Mouse (Mus musculus) macrophage (primary cell): ENCODE measurements at regions not wholly inside any gene's neighbourhood (a gene's known extent, or its start where the extent isn't known, plus 50 kb on each side); places are given as distances from the start of the nearest gene placed in this dataset.

Source experiments
- H3K27ac ChIP-seq: fragments of 350-480 bp; formaldehyde crosslinking; 2 replicates; pipeline ENCODE4 v1.9.0; 2021
- H3K36me3 ChIP-seq: fragments of 350-480 bp; formaldehyde crosslinking; 2 replicates; pipeline ENCODE4 v1.9.0; 2021; ENCODE audit errors: inconsistent target
- H3K4me3 ChIP-seq: fragments of 350-480 bp; formaldehyde crosslinking; 2 replicates; pipeline ENCODE4 v1.9.0; 2021; ENCODE audit errors: inconsistent target
- H3K79me2 ChIP-seq: fragments of 350-480 bp; formaldehyde crosslinking; 2 replicates; pipeline ENCODE4 v1.9.0; 2021; ENCODE audit errors: inconsistent target
- WGBS: methylation state at CpG from one replicate; pipeline ENCODE4 v1.1.7; 2026; ENCODE audit warnings: inconsistent platforms; ENCODE audit not compliant: missing documents; 5-methylcytosine and 5-hydroxymethylcytosine counted together

- Histone ChIP-seq H3K4me3 (no peak overlapping the region), H3K36me3 (no peaks in the 10 kb centered on the region), H3K79me2 (no peaks in the 10 kb centered on the region), H3K27ac (no peak overlapping the region)
- 23% methylated on average over 5 of the region's 5 CpGs for WGBS
Measured at GRCm38 (mm10) chr10:111834280-111834679, 138.2 kb upstream of the Krr1 start.

GRCm38 (mm10) chr10:111834925-111835823 lies 137.3 kb upstream of the Krr1 start:
- Histone ChIP-seq H3K79me2 (no peaks in the 10 kb centered on the region), H3K27ac (no peak overlapping the region), H3K36me3 (no peaks in the 10 kb centered on the region), H3K4me3 (no peak overlapping the region)
- WGBS = 63% methylated on average over 11 of the region's 11 CpGs

- Histone ChIP-seq H3K79me2 (no peaks in the 10 kb centered on the region), H3K27ac (no peak overlapping the region), H3K4me3 (no peak overlapping the region), H3K36me3 (no peaks in the 10 kb centered on the region)
- WGBS = 60% methylated on average over 5 of the region's 5 CpGs
Measured at GRCm38 (mm10) chr10:111836191-111836590, 136.3 kb upstream of the Krr1 start.

- 23% methylated on average over 4 of the region's 4 CpGs for WGBS
- no peaks in the 10 kb centered on the region for H3K36me3 ChIP-seq
- no peak overlapping the region for H3K4me3 ChIP-seq
- H3K27ac ChIP-seq = no peak overlapping the region
- no peaks in the 10 kb centered on the region for H3K79me2 ChIP-seq
Measured at GRCm38 (mm10) chr10:111836802-111837201, 135.7 kb upstream of the Krr1 start.

GRCm38 (mm10) chr10:111842321-111842775 lies 130.1 kb upstream of the Krr1 start:
- WGBS = 92% methylated on average over 11 of the region's 11 CpGs
- Histone ChIP-seq H3K36me3 (no peaks in the 10 kb centered on the region), H3K4me3 (no peak overlapping the region), H3K27ac (no peak overlapping the region), H3K79me2 (no peaks in the 10 kb centered on the region)

- 38% methylated on average over 7 of the region's 7 CpGs for WGBS
- no peaks in the 10 kb centered on the region for H3K79me2 ChIP-seq
- H3K4me3 ChIP-seq = no peak overlapping the region
- H3K36me3 ChIP-seq = no peaks in the 10 kb centered on the region
- H3K27ac ChIP-seq = no peak overlapping the region
Measured at GRCm38 (mm10) chr10:111842896-111843295, 129.6 kb upstream of the Krr1 start.

- 48% methylated on average over 9 of the region's 9 CpGs for WGBS
- Histone ChIP-seq H3K79me2 (no peaks in the 10 kb centered on the region), H3K27ac (no peak overlapping the region), H3K36me3 (no peaks in the 10 kb centered on the region), H3K4me3 (no peak overlapping the region)
Measured at GRCm38 (mm10) chr10:111843301-111843700, 129.2 kb upstream of the Krr1 start.

GRCm38 (mm10) chr10:111844144-111844543 lies 128.3 kb upstream of the Krr1 start:
- Histone ChIP-seq H3K36me3 (no peaks in the 10 kb centered on the region), H3K79me2 (no peaks in the 10 kb centered on the region), H3K27ac (no peak overlapping the region), H3K4me3 (no peak overlapping the region)
- 97% methylated on average over 10 of the region's 10 CpGs for WGBS

- no peak overlapping the region for H3K27ac ChIP-seq
- H3K4me3 ChIP-seq = no peak overlapping the region
- H3K79me2 ChIP-seq = no peaks in the 10 kb centered on the region
- no peaks in the 10 kb centered on the region for H3K36me3 ChIP-seq
- WGBS = 100% methylated on average over 2 of the region's 2 CpGs
Measured at GRCm38 (mm10) chr10:111845946-111846345, 126.5 kb upstream of the Krr1 start.

GRCm38 (mm10) chr10:111854254-111854653 lies 118.2 kb upstream of the Krr1 start:
- H3K79me2 ChIP-seq = no peaks in the 10 kb centered on the region
- H3K4me3 ChIP-seq = no peak overlapping the region
- no peaks in the 10 kb centered on the region for H3K36me3 ChIP-seq
- no peak overlapping the region for H3K27ac ChIP-seq
- WGBS = 100% methylated on average over 5 of the region's 5 CpGs

- WGBS = 95% methylated on average over 18 of the region's 18 CpGs
- no peak overlapping the region for H3K4me3 ChIP-seq
- H3K36me3 ChIP-seq = no peaks in the 10 kb centered on the region
- H3K79me2 ChIP-seq = no peaks in the 10 kb centered on the region
- H3K27ac ChIP-seq = no peak overlapping the region
Measured at GRCm38 (mm10) chr10:111855496-111855895, 117.0 kb upstream of the Krr1 start.

GRCm38 (mm10) chr10:111858403-111858802 lies 114.1 kb upstream of the Krr1 start:
- H3K4me3 ChIP-seq = no peak overlapping the region
- no peak overlapping the region for H3K27ac ChIP-seq
- no peaks in the 10 kb centered on the region for H3K79me2 ChIP-seq
- WGBS = 86% methylated on average over 6 of the region's 6 CpGs
- no peaks in the 10 kb centered on the region for H3K36me3 ChIP-seq

- H3K27ac ChIP-seq = no peak overlapping the region
- 98% methylated on average over 8 of the region's 8 CpGs for WGBS
- no peaks in the 10 kb centered on the region for H3K79me2 ChIP-seq
- no peaks in the 10 kb centered on the region for H3K36me3 ChIP-seq
- H3K4me3 ChIP-seq = no peak overlapping the region
Measured at GRCm38 (mm10) chr10:111865286-111865830, 107.1 kb upstream of the Krr1 start.

GRCm38 (mm10) chr10:111867102-111867501 lies 105.4 kb upstream of the Krr1 start:
- Histone ChIP-seq H3K36me3 (no peaks in the 10 kb centered on the region), H3K79me2 (no peaks in the 10 kb centered on the region), H3K27ac (no peak overlapping the region), H3K4me3 (no peak overlapping the region)
- 77% methylated on average over 6 of the region's 6 CpGs for WGBS

GRCm38 (mm10) chr10:111867538-111867937 lies 104.9 kb upstream of the Krr1 start:
- no peak overlapping the region for H3K27ac ChIP-seq
- H3K4me3 ChIP-seq = no peak overlapping the region
- H3K79me2 ChIP-seq = no peaks in the 10 kb centered on the region
- no peaks in the 10 kb centered on the region for H3K36me3 ChIP-seq
- 42% methylated on average over 6 of the region's 6 CpGs for WGBS
